Mouse (Mus musculus) forebrain, embryonic 12.5 days (tissue): ENCODE results near the gene Rps6kc1. TPM values are rescaled to one million over a fixed set of nuclear protein-coding genes. Genes with fewer than 3 reads are reported as not detected.

Experiments used
- ATAC-seq: fragments of 200-750 bp; cut with Nextera tagmentation; 2 replicates; pipeline ENCODE4 v1.8.0; 2017; ENCODE audit warnings: moderate TSS enrichment; ENCODE audit not compliant: low FRiP score
- H3K27ac ChIP-seq: fragments of 300-500 bp; sonication (generic); 2 replicates; pipeline ENCODE4 v1.5.1; 2016; ENCODE audit warnings: mild to moderate bottlenecking
- H3K27me3 ChIP-seq: fragments of 300-500 bp; sonication (generic); 2 replicates; pipeline ENCODE4 v1.6.1; 2016; ENCODE audit warnings: mild to moderate bottlenecking
- H3K36me3 ChIP-seq: fragments of 300-500 bp; sonication (generic); replicated peaks from 2 replicates; pipeline ENCODE4 v1.6.1; 2016; ENCODE audit warnings: mild to moderate bottlenecking
- H3K4me1 ChIP-seq: fragments of 300-500 bp; sonication (generic); 2 replicates; pipeline ENCODE4 v1.6.1; 2016
- H3K4me2 ChIP-seq: fragments of 300-500 bp; sonication (generic); 2 replicates; pipeline ENCODE4 v1.6.1; 2016; ENCODE audit warnings: mild to moderate bottlenecking, moderate library complexity
- H3K4me3 ChIP-seq: fragments of 300-500 bp; sonication (generic); replicated peaks from 2 replicates; pipeline ENCODE4 v1.5.1; 2016; ENCODE audit warnings: mild to moderate bottlenecking
- H3K9ac ChIP-seq: fragments of 300-500 bp; sonication (generic); 2 replicates; pipeline ENCODE4 v1.6.1; 2016; ENCODE audit warnings: mild to moderate bottlenecking
- H3K9me3 ChIP-seq: fragments of 300-500 bp; sonication (generic); 2 replicates; pipeline ENCODE4 v1.6.1; 2016
- WGBS: fragments of 180-500 bp; shearing (Covaris S2); methylation state at CpG from one replicate; pipeline ENCODE4 v1.1.7; 2016; 5-methylcytosine and 5-hydroxymethylcytosine counted together
- polyA plus RNA-seq: library from polyadenylated mRNA; unstranded; fragments of >200 nt; fragmentation: Nextera tagmentation; extraction: Ambion mirVana; gene quantifications from 2 replicates; pipeline ENCODE4 v1.2.1, GENCODE M21; 2016

Gene Rps6kc1
- polyA plus RNA-seq, 1 experiment from 2014 or later, result 22.5 TPM

DNA sequence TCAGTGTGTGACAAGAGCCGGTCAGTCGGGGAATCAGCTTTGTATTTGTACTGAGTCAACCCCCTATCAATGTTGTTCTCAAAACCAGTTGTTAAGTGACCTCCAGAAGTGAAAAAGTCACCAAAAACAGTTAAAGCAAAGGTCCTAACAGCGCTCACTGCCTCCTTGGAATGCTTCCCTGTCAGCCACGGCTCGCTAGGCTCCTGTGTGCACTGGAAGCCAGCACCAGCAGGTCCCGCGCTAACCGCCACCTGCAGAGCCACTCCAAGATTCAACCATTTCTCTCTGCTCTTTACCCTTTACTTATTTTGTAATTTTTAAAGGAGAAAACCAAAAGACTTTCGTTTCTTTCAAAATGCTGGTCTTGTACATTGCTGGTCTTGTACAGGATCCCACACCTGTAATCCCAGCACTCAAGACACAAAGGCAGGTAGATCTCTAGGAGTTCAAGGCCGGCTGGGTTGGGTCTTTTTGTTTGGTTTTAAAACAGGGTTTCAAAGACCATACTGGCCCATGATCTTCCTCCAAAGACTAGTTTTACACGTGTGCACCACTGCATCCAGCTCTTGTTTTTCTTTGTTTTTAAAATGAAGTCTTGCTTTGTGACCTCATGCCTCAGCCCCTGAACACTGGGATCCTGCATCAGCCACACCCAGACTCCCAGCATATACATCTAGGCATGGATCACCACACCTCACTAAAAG lies 62.3 kb downstream of the Rps6kc1 start:
- no peak overlapping the region for H3K4me3 ChIP-seq
- WGBS, result 74% methylated on average over 11 of the region's 11 CpGs

DNA sequence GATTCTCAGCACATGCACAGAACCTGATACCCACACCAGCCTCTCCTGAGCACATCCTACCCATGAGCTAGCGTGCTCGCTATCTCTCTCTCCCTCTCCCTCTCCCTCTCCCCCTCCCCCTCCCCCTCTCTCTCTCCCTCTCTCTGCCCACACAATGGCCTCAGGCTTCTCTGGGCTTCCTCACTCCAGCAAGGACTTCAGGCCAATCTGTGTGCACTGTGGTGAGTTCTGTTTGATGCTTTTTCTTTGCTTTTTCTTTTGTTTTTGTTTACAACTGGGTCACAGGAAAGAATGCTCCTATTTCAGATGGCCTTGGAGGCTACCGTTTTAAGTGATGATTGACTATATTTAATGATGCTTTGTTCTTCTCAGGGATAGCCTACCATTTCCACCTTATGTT lies 62.9 kb downstream of the Rps6kc1 start:
- no peak for ATAC-seq
- H3K27me3 ChIP-seq, result no peaks in the 10 kb centered on the region
- no peaks in the 10 kb centered on the region for H3K9me3 ChIP-seq
- H3K27ac ChIP-seq, result no peak overlapping the region
- no peak overlapping the region for H3K4me2 ChIP-seq
- H3K4me1 ChIP-seq, result peaks cover 7% of the 10 kb centered on the region; the same call in 1 of the 2 replicates
- no peak overlapping the region for H3K4me3 ChIP-seq
- 52% methylated on average over 3 of the region's 3 CpGs for WGBS
- no peak overlapping the region for H3K9ac ChIP-seq
- H3K36me3 ChIP-seq, result no peaks in the 10 kb centered on the region; the same call in none of the 2 replicates

More for the DNA sequence above, 62.3 kb downstream of the Rps6kc1 start:
- ATAC-seq, result no peak
- no peaks in the 10 kb centered on the region; the same call in 1 of the 2 replicates for H3K36me3 ChIP-seq
- no peak overlapping the region for H3K4me2 ChIP-seq
- H3K27ac ChIP-seq, result no peak overlapping the region
- no peaks in the 10 kb centered on the region for H3K9me3 ChIP-seq
- H3K4me1 ChIP-seq, result peaks cover 7% of the 10 kb centered on the region; the same call in 1 of the 2 replicates
- H3K27me3 ChIP-seq, result no peaks in the 10 kb centered on the region
- no peak overlapping the region for H3K9ac ChIP-seq

DNA sequence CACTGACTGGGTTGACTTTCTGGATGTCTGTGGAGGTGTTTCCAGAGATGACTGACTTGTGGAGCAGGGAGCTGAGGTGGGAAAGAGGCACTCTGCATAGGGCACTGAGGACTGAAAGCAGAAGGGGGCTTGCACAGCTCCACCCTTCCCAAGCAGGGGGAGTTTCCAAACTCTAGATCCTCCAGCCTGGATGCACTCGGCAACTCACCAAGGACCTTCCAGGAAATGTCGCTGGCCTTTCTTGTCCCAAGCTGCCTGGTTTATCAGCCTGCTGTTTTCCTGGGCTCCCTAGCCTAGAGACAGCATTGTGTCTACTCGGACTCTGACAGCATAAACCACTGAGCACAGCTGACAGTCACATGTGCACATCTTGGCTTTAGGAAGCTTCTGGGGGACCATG lies 64.6 kb downstream of the Rps6kc1 start:
- WGBS, result 86% methylated on average over 3 of the region's 3 CpGs
- peaks cover 7% of the 10 kb centered on the region; the same call in 1 of the 2 replicates for H3K4me1 ChIP-seq
- H3K36me3 ChIP-seq, result peaks cover 8% of the 10 kb centered on the region
- ATAC-seq, result no peak
- no peak overlapping the region for H3K9ac ChIP-seq
- no peak overlapping the region for H3K27ac ChIP-seq
- H3K4me2 ChIP-seq, result no peak overlapping the region
- H3K4me3 ChIP-seq, result no peak overlapping the region
- H3K27me3 ChIP-seq, result no peaks in the 10 kb centered on the region
- H3K9me3 ChIP-seq, result no peaks in the 10 kb centered on the region

DNA sequence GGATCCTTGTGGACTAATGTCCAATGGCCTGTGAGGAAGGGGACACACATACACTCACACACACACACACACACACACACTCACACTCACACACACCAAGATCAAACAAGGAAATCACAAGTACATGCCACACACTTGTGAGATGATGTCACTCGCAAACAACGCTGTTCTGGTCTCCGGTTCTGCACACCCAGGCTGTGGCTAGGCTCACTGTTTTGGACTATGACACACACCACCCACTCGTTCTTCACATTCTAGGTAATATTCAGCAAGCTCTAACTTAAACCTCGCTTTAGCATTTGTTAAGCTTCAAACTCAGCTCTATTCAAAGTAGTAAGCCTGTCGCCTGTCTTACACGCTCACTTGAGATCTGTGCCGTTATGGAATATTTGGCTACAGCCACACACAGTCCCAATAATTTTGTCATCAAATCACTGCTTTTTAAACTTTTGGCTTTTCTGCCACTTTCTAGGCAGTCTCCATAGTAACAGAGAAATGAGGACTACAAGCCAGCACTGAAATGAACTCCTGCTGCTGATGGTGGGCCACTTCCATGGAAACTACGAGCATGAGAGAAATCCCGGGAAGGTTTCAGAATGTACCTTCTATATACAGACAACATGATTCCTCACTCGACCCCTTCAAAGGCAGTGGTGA lies 65.4 kb downstream of the Rps6kc1 start:
- Histone ChIP-seq H3K9ac (no peak overlapping the region), H3K4me2 (no peak overlapping the region), H3K36me3 (peaks cover 8% of the 10 kb centered on the region), H3K27me3 (no peaks in the 10 kb centered on the region), H3K4me1 (peaks cover 7% of the 10 kb centered on the region; the same call in 1 of the 2 replicates), H3K27ac (no peak overlapping the region), H3K9me3 (no peaks in the 10 kb centered on the region), H3K4me3 (no peak overlapping the region)
- WGBS, result 90% methylated on average over 11 of the region's 11 CpGs
- ATAC-seq, result no peak

DNA sequence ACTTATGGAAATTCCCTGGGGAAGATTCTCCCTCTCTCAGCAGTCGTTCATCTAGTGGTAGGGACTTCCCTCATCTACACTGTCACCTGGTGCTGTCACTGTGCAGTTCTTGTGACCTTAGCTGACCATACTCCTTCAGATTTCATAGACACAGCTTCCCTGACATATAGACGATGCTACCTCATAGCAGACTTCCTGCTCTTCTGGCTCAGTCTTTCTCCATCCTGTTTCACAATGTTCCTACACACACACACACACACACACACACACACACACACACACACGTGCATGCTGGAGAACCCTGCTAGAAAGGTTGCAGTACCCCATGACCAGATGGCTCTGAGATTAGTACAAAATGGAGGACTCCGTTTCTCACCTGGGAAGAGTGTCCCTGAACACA lies 66.2 kb downstream of the Rps6kc1 start:
- peaks cover 8% of the 10 kb centered on the region for H3K36me3 ChIP-seq
- no peak overlapping the region for H3K9ac ChIP-seq
- no peak for ATAC-seq
- H3K4me1 ChIP-seq, result peaks cover 7% of the 10 kb centered on the region; the same call in 1 of the 2 replicates
- 86% methylated on average over 4 of the region's 4 CpGs for WGBS
- no peaks in the 10 kb centered on the region for H3K9me3 ChIP-seq
- no peak overlapping the region for H3K27ac ChIP-seq
- no peaks in the 10 kb centered on the region for H3K27me3 ChIP-seq
- no peak overlapping the region for H3K4me2 ChIP-seq
- H3K4me3 ChIP-seq, result no peak overlapping the region

DNA sequence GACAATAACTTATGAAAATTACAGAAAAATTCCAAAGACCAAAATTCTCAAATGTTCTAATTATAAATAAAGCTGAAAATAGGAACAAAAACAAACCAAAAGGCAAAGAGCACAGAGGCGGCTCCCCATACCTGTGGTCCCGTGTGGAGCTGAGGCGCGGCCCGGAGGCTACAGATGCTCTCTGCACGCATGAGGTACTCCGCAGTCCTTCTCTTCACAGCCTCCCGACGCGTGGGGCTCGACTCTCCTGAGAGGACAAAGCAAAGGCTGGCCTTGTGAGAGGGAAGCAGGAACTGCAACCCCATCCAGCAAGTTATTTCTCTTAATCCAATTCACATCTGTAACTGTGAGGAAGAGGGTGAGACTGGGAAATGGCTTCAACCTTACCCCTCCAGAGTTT lies 67.2 kb downstream of the Rps6kc1 start:
- ATAC-seq, result no peak

DNA sequence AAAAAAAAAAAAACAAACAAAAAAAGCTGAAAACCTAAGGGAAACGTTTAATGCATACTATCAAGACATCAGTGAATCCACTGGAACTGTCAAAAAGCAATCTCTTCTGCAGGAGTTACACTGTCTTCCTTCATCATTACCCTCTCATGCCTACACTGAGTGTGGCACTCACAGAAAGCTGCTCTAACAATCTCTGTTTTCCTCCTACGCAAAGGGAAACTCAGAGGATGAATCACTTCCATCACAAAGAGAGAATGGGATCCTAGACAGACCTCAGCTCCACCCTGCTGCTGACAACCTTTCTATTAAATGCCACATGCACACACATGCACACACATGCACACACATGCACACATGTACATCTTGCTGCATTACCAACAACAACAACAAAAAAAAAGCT lies 75.5 kb downstream of the Rps6kc1 start:
- no peaks in the 10 kb centered on the region for H3K27me3 ChIP-seq
- no peak overlapping the region for H3K9ac ChIP-seq
- H3K27ac ChIP-seq, result no peak overlapping the region
- no peaks in the 10 kb centered on the region for H3K9me3 ChIP-seq
- H3K4me1 ChIP-seq, result no peaks in the 10 kb centered on the region
- no peak overlapping the region for H3K4me3 ChIP-seq
- ATAC-seq, result no peak
- 84% methylated on average over 2 of the region's 2 CpGs for WGBS
- H3K36me3 ChIP-seq, result peaks cover 9% of the 10 kb centered on the region
- H3K4me2 ChIP-seq, result no peak overlapping the region

More for the DNA sequence above, 67.2 kb downstream of the Rps6kc1 start:
- no peak overlapping the region for H3K27ac ChIP-seq
- no peak overlapping the region for H3K4me3 ChIP-seq
- H3K4me2 ChIP-seq, result no peak overlapping the region
- peaks cover 7% of the 10 kb centered on the region; the same call in 1 of the 2 replicates for H3K4me1 ChIP-seq
- peaks cover 8% of the 10 kb centered on the region for H3K36me3 ChIP-seq
- no peak overlapping the region for H3K9ac ChIP-seq
- 91% methylated on average over 11 of the region's 11 CpGs for WGBS
- H3K9me3 ChIP-seq, result no peaks in the 10 kb centered on the region
- no peaks in the 10 kb centered on the region for H3K27me3 ChIP-seq

DNA sequence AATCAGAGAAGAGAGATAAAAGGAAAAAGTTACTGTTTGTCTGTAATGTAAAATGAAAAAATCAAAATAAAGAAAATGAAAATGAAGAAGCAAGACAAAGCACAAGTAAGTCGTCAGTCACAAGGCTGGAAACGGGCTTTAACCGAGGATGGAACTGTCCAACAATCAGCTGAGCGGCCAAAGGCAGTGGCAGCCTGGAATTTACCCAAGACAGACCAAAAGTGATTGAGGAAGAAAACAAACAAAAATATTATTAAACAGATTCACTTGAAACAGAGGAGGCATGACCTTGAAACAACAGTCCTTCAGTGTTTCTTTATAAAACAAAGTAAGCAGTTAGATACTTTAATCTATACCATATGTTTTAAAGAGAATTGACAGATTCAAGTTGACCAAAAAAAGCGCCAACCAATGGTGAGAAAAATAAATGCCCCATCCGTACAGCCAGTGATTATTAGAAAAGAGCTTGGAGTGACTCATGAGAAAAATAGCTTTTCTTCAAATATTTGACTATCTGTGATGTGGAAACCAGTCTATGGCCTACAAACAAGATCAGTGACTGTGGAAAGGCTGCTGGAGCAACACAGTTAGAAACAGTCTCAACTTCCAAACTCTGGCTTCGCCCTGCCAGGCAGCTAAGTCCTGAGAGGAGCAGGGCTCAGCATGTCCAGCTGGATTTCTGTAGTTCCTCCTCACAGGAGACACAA lies 77.2 kb downstream of the Rps6kc1 start:
- Histone ChIP-seq H3K9me3 (no peaks in the 10 kb centered on the region), H3K27ac (no peak overlapping the region), H3K36me3 (peaks cover 9% of the 10 kb centered on the region), H3K4me3 (no peak overlapping the region), H3K9ac (no peak overlapping the region), H3K27me3 (no peaks in the 10 kb centered on the region), H3K4me2 (no peak overlapping the region), H3K4me1 (no peaks in the 10 kb centered on the region)
- no peak for ATAC-seq
- WGBS, result 83% methylated on average over 7 of the region's 7 CpGs

DNA sequence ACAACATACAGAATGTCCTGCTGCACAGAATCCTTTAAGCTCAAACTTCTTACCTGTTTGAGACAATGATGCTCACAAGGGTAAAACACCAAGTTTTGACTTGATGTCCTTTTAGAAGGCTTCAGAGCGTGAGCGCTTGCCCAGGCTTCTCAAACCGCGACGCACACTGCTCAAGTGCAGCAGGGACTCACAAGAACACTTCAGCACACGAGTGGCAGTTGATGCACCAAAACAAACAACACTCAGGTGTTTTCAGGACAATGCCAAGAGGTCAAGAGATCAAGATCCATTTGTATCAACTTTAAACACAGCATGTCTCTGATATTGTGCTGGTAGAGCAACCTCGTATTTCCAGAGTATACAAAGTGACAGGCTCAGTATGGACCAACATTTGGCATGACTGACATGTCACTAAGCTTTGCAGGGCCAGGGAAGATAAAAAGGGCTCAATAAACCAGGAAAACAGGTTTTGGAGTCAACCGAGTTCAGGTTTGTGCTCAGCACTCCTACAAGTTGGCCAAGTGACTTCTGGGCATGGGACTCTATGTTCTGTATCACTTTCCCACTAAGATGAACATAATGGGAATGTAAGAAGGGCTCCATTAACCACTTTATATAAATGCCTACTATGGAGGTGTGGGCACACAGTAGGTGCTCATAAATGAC lies 78.5 kb downstream of the Rps6kc1 start:
- Histone ChIP-seq H3K36me3 (peaks cover 9% of the 10 kb centered on the region), H3K4me2 (no peak overlapping the region), H3K9ac (no peak overlapping the region), H3K27ac (no peak overlapping the region), H3K4me1 (no peaks in the 10 kb centered on the region), H3K4me3 (no peak overlapping the region), H3K9me3 (no peaks in the 10 kb centered on the region), H3K27me3 (no peaks in the 10 kb centered on the region)
- WGBS, result 89% methylated on average over 8 of the region's 8 CpGs
- no peak for ATAC-seq

DNA sequence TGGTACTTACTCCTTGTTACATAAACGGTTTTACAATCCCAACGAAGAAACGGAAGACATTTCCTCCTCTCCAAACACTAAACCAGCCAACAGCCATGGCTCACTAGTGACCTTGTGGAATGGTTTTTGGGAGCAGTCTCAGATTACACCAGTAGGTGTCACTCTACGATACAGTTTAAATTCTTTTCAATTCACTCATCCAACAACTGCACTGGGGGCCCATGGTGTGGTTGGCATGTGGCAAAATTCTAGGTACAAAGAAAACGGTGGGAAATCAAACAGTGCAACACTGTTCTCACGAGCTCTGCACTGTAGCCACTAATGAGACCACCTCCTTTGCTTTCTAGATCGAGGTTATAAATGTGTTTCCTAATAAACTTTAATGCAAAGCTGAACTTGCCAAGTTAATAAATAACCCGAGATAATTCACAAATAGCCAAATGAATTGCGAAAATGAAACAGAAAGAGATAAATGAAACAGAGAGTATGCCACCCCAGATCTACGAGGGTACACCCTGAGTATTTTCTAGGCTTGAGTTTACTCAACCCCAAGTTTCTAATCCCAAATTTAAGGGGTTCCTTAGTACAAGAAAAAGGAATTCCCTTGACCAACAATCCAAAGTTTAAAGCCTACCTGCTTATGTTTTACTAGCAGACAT lies 79.6 kb downstream of the Rps6kc1 start:
- Histone ChIP-seq H3K4me2 (no peak overlapping the region), H3K4me1 (no peaks in the 10 kb centered on the region), H3K27me3 (no peaks in the 10 kb centered on the region), H3K9ac (no peak overlapping the region), H3K4me3 (no peak overlapping the region), H3K27ac (no peak overlapping the region), H3K36me3 (peaks cover 11% of the 10 kb centered on the region), H3K9me3 (no peaks in the 10 kb centered on the region)
- WGBS, result 63% methylated on average over 10 of the region's 10 CpGs
- ATAC-seq, result no peak

DNA sequence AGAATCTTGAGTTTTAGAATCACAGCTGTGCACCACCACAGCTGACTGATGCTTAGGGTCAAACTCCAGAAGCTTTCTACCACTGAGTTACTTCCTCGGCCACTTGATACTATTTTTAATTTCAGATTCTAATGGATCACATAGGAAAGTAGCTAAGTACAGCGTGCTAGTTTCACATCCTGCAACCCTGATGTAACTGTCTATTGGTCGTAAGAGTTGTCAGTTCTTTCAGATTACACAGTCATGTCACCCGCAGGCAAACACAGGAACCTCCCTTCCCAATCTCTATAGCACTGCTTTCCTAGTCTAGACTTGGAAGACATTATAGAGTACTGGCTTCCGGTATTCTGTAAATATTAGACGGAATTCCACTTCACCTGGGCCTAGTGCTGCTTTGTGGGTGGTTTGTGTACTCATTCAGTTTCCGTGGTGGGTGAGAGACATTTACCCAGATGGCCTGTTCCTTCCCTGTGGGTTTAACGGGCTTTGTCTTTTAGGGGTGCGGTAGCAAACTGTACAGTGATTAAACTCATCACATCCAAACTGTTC lies 85.0 kb downstream of the Rps6kc1 start:
- ATAC-seq, result no peak
- H3K36me3 ChIP-seq, result peaks cover 5% of the 10 kb centered on the region; the same call in 1 of the 2 replicates
- H3K4me1 ChIP-seq, result no peaks in the 10 kb centered on the region
- no peaks in the 10 kb centered on the region for H3K27me3 ChIP-seq
- no peak overlapping the region for H3K4me2 ChIP-seq
- no peaks in the 10 kb centered on the region for H3K9me3 ChIP-seq
- H3K9ac ChIP-seq, result no peak overlapping the region
- 93% methylated on average over 9 of the region's 9 CpGs for WGBS
- H3K27ac ChIP-seq, result no peak overlapping the region
- H3K4me3 ChIP-seq, result no peak overlapping the region
